Mouse (Mus musculus) 3134 (cell line): ENCODE measurements around the gene Camkk1.
A peak's percentile ranks its signal among the peaks of the same experiment; 100 is the strongest.

ENCODE experiments used
- DNase-seq: peaks from one replicate; pipeline ENCODE4 v3.0.0-alpha.2; 2011; ENCODE audit warnings: low spot score; ENCODE audit not compliant: insufficient read length; ENCODE audit errors: extremely low read depth

The Camkk1 gene

DNA sequence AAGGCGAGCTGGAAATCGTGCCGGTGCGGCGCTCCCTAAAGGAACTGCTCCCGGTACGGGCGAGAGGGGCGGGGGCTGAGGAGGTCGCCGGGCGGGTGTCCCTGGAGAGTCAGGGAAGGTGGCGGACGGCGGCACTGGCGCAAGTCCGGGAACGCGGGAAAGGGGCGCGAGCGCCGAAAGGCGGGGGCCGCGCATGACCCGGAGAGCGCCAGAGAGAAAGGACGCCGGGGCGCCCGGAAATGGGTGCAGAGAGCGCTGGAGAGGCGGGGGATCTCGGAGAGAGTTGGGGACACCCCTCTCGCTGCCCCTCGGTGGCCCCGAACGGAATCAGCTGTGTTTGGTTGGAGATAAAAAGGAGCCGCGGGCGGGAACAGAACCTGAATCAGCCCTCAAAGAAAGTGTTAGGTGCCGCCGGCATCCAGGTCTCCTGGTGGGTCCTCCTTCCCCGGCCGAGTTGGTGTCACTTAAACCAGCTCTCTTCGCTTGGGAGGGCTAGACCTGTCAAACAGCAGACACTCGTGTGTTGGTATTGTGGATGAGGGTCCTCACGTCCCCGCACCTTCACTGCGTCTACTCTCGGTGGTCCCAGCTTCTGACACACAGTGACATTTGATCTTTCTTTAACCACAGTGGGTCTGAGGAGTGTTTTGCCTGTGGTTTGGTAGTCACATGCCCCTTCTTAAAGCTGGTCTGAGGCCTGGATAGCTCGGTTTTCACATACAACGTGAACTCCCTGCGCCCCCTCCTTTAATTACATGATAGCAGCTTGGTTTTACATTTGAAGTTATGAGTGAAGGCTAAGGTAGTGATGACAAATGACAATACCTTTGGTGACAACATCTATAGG is 29.4 kb downstream of the Camkk1 start:
- DNase-seq = no peak

DNA sequence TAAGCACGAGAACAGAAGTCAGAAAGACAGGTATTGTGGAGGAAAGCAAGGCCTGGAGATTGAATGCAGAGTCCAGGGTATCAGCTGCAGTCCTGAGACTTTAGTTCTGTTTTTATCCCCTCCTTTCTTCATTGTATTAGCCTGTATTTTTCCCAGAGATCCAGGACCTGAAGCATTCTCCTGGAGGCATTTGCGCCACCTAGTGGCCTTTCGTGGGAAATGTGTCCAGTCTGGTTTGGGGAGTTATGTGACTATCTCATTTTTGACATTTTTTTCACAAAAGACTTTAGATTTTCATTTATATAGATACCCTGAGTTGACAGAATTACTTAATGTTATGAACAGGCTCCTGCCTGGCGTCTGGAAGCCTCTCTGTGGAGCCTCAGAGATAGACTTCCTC is 30.5 kb downstream of the Camkk1 start:
- peak; percentile 53 for DNase-seq

DNA sequence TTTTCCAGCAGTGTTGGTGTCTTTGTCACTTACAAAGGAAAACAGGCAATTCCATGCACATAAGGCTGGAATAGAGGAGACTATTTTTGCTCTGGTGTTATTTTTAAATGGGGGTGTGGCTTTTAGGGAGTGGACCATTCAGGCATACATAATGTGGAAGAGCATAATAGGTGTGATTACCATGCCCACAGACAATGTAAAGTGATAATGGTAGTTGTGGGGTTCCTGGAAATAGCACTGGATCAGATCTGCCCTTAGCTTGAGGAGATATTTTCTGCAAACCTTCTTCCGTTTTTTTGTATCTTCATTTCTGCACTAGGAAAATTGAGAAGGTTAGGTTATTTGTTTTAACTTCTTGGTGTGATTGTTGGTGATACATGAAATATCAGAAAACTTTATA is 34.0 kb downstream of the Camkk1 start:
- no peak for DNase-seq

DNA sequence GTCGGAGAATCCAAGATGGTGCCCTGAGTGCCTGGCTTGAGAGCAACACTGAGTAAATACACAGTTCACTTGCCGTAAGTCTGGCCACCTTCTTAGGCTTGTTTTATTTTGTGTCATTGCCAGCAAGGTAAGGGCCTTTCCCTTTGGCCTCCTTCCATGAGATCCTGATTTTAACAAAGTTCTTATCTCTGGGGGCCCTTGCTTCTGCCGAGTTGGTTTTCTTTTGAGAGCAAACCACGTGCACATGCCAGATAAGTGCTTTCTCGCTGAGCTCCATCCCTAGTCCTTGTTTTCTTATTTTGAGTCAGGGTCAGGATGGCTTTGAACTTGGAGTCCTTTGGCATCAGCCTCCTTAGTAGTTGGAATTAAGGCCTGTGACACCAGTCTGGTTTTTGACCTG is 38.9 kb downstream of the Camkk1 start:
- DNase-seq = no peak

DNA sequence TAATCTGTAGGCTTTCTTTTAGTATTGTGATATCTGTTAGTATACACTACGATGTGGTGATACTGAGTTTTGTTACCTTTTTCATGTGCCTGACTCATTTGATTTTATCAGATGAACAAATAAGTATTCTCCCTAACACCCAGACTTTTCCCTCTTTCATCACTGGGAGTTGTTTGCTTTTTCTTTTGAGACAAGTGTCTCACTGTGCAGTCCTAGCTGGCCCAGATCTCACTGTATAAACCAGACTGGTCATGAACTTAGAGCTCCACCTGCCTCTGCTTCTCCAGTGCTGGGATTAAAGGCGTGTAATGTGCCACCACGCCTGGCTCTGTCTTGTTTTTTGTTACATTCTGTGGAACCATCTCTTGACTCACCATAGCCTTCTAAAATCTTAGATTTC is 40.8 kb downstream of the Camkk1 start:
- no peak for DNase-seq

DNA sequence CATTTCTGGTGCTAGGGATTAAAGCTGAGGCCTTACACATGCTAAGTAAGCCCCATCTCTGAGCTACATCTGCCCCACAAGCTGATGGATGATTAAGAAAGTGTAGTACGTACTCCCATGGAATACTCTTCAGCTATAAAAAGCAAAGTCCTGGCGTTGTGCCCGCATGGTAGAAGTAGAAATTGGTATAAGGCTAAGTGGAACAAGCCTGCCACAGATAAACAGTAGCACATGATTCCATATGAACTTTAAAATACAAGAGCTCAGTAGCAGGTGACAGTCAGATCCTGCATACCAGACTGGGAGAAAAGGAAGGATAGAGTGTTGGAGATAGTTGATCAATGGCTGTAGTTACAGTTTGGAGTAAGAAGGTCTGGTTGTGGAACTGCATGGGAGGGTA is 42.6 kb downstream of the Camkk1 start:
- DNase-seq = no peak

DNA sequence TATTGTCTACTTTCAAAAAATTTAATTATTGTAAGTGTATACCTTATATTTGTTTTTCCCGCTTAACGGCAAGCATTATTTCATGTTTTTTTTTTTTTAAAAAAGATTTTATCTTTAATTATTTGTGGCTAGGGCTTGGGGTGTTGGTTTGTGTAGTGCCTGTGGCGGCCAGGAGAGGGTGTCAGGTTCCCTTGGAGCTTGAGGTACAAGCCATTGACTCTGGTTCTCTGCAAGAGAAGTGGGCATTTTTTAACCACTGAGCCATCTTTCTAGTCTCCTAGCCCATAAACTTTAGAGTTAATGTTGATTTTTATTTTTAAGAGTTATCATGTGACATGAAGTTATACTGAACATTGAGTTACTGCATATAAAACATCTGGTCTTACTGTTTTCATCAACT is 53.0 kb downstream of the Camkk1 start:
- DNase-seq = no peak

DNA sequence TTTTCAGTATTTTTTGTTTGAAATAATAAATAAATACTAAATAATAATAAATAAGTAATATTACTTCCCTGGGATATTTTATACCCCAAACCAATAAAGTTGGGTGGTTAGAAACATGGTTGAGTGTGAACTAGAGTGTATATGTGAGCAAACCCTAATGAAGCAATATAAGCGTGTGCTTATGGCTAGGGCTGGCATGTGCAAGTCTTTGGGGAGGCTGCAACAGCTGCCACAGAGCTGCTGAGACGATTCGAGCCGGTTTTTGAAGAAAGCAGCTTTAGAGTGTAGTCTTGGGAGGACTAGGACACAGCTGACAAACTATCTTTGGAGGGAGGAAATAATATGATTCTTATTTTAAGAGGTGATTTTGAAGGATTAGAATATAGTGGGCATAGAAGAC is 57.5 kb downstream of the Camkk1 start:
- no peak for DNase-seq

DNA sequence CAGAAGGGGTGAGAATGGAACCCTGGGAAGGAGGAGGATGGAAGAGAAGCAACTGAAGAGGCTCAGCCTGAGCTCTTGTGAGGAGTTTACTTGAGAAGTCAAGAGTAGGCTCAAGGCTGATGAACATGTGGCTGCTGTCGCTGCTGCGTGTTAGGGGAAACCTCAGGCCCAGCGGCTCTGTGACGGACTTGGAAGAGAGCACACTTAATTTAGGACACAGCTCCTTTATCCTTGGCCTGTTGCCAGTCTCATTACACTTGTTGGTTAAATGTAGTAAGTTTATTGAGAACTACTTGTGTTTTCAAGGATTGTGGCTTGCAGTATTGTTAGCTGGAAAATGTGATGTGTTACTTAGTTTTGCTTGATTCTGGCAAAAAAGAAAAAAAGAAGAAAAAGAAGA is 57.9 kb downstream of the Camkk1 start:
- DNase-seq = no peak

DNA sequence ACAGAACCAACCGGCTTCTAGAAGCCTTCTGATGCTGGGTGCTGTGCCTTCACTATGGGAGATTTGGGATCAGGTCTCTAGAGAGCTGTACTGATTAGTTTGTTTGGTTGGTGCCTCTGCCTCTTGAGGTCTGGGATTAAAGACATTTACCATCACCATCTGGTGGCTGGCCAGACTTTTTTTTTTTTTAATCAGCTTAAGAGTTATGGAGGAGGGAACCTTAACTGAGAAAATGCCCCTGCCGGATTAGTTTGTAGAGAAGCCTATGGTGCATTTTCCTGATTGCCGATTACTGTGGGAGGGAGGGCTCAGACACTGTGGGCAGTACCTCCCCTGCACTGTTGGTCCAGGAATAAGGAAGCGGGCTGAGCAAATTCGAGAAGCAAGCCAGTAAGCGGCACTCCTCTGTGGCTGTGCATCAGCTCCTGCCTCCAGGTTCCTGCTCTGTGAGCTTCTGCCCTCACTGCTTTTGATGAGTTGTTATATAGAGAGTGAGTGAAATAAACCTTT is 58.5 kb downstream of the Camkk1 start:
- no peak for DNase-seq

DNA sequence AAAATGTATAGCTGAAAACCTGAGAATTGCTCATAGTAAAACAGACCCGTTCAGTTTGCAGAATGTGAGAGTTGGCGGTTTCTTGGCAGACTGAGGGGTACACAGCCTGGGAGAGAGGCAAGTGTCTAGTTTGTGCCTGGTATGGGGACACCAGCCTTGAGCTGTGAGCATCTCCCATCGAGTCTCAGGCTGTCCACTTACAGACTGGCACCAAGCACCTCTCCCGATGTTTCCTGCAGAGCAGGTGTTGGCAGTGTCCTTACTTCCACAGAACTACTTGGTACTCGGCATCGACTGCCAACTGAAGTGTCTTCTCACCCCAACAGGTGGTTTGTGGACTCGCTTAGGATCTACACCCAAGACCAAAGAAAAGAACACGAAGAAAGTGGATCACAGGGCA is 59.8 kb downstream of the Camkk1 start:
- no peak for DNase-seq

DNA sequence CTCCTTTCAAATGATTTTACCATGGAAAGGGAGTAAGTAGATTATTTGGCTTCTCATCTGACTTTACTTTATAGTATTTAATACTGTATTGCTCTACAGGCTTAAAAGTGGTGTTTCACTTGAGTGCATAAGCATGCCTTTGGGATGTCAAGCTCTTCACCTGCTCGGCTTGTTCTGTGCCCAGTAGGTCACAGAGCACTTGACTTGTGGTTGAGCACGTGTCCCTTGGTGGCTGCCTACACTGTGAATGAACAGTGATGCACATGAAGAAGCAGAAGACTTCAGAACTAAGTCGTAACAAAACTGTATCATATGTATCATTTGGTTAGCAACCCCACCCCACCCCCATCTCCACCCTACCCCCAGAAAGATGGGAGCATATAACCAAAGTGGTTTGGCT is 61.5 kb downstream of the Camkk1 start:
- no peak for DNase-seq

DNA sequence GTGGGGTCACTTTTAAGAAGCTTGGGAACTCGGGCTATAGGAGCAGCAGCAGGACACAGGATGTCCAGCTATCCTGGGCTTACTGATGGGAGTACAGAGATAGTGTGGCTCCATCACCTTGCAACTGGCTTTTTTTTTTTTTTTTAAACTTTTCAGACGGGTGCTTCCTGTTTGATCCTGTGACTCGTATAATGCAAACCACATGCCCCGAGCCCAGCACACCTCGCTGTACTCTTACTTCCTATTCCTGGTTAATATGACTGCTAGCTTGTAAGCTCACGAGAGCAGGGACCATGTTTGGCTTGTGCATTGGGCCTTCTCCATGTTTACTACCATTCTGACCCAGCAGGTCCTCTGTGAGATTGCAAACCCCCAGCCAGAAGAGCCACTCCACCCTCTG is 65.5 kb downstream of the Camkk1 start:
- DNase-seq = no peak

DNA sequence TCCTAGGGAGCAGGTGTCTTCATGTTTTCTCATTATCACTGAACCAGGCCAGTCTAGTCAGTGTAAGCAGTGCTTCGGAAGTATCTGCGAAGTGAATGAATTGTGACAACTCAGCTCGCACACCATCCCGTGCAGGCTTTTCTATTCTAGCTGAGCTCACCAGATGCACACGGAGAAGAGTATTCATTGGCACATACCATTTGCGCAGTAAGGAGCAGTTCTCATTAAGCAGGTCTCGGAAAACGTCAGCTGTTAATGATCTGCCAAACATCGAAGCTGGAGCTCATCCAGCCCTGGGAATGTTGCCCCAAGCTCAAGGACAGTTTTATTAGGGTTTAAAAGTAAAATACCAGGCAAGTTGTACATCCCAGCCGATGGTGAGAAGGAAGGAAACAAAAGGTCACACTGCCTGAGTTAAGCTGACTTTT is 66.0 kb downstream of the Camkk1 start:
- no peak for DNase-seq

DNA sequence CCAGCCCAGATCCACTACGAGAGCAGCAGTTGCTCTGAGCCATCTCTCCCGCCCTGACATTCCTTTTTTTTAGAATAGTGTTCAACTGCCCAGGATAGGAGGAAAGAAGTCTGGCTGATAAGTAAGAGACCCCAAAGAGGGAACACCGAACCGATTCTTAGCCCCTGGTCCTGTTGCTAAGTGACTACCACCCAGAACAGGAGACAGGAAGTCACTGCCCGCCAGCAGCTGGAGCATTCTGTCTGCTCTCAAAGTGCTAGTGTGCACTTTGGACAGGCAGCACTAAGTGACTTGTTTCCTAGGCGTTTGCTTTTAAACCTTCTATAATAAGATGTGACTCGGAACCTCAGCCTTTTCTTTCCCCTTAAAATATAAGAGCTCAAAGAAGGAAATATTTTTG is 66.6 kb downstream of the Camkk1 start:
- DNase-seq = no peak

DNA sequence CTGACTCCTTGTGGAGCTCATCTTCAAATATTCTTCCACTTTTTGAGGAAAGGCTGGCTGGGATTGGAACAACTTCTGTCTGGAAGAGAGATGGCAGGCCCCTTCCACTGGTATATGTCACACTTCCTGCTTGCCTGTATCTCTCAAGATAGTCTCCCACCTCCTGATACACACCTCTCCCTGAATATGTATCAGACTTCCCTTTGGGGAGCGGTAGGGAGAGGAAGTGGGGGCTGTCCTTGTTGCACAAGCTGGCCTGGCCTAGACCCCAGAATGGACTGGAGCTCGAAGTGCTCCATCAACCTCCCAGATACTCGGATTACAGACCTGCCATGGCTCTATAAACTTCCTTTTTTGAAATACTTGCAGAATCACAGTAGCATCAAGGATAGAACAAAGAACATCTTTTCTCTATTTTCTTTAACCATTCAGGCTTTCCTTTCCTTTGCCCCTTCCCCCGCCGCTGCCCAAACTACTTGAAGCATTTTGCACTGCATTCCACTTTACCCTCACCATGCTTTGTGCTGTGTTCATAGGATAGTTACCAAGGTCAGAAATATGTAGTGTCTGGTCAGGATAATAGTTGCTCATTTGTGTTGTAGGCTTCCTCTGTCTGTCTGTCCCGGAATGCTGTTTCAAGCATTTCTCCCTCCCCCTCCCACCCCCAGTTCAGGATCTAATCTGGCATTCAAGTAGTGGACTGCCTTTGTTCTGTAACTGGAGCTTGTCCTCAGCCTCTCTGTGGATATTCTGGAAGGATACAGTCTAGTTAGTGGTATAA is 69.1 kb downstream of the Camkk1 start:
- DNase-seq = no peak

DNA sequence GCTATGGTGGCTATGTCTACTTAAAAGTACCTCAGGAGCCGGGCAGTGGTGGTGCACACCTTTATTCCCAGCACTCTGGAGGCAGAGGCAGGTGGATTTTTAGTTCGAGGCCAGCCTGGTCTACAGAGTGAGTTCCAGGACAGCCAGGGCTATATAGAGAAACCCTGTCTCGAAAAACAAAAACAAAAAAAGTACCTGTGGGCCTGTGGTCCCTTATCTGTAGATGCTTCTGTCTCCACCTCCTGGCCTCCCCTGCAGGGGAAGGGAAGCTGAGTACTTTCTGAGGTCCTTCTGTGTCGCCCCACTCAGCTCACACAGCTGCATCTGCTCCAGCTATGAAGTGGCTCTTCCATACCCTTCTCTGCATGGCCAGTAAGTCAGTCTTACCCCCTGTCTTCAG is 71.5 kb downstream of the Camkk1 start, which contains the start of gene Itgae:
Gene Itgae (plus strand): TSS at position 301 of the 400 bp plus-strand sequence.
- DNase-seq = no peak

DNA sequence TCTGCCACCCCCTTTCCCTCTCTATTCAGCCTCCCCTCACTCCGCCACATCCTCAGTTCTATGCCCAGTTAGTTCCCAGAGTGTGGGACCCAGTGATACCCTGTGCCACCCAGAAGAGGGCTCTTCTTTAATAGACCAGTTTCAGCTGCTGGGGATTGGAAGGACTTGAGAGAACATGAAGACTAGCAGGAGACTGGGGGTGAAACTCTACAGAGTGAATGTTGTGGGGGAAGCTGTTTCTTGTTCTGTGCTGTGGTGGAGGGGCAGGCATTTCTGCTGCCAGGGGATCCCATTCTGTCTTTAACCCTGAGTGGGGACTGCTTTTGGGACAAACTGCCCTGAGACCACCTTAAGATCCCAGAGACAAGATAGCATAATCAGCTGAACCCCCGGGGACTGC is 72.0 kb downstream of the Camkk1 start:
- no peak for DNase-seq
